Mouse (Mus musculus): ENCODE results near the gene Taf1d.
"Not testable (repeated sequence)": the region's sequence is repeated elsewhere in the genome, so short reads cannot be mapped to it uniquely, and the experiment has no call there.

Gene Taf1d

DNA sequence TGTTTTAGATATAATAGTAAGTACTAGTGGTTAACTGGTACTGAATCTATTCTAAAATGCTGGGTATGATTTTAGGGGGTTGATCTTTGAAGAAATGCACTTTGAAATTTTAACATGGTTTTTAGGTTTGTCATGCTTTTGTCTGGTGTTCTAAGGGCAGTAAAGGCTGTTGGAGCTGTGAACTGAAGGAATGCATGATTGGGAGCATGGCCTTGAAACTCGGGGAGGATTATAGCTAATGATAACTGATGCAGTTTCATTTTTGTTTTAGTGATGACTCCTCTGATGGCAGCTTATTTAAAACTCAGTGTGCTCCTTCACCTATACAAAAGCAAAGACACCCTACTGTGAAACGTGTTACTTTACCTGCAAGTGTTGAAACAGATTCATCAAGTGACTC lies 2.2 kb downstream of the Taf1d start:
- no peak for DNase-seq (ENCODE audit: low read depth)

DNA sequence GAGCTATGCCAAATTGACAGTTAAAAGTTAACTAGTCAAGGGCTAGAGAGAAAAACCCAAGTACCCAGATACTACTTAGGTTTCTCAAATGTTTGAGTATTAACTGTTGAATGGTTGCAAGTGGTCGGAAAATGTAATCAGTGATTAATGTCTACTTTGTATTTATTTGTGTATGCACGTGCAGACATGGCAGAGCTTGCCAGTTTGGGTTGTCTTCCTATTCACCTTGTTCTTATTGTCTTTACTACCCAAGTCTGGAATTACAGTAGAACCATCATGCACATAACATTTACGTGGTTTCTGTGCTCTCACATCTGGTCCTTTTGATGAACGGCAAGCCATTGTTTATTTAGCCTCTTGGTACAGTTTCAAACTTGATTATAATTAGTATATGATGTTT lies 3.4 kb downstream of the Taf1d start:
- no peak for DNase-seq (ENCODE audit: low read depth)

DNA sequence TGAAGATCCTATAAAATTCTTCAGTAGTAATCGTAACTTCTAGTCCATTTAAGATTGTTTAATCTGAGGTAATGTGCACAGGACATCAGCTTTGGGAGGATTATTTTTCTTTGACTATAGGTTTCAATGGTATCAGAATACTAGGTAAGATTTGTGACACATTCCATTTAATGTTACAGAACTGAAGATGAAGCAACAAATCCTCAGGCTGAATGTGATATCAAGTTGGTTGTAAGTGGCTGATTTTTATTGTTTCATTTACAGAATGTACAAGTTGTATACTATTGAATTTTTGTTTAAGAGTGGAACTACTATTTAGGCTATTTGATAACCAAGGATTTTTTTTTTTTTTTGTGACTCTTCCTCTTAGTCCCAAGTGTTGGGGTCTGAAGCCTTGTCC lies 4.2 kb downstream of the Taf1d start:
- no peak for DNase-seq (ENCODE audit: low read depth)

DNA sequence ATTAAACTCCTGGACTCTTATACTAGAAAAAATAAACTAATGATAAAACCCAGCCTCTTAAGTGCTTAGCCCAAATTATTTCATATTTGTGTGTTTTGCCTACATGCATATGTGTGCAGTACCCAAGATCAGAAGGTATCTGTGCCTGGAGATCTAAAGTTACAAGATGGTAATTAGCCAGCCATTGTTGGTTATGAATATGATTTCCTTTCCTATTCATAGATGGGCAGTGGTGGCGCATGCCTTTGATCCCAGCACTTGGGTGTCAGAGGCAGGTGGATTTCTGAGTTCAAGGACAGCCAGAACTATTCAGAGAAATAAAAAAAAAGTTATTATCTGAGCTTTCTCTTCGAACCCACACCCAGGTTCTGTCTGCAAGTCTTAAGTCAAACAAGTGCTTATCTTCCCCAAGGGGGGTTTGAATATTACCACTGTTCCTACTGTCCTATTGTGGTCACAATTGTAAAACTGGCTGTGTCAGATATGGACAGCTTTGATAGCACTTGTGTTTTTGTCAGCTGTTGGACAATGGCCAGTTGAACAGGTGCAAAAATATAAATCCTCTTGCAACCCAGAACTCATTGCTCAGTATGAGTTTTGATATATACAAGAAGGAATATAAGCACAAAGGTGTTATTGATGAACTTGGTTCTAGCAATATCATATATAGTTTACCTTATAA lies 6.2 kb downstream of the Taf1d start:
- no peak for DNase-seq (ENCODE audit: low read depth)

DNA sequence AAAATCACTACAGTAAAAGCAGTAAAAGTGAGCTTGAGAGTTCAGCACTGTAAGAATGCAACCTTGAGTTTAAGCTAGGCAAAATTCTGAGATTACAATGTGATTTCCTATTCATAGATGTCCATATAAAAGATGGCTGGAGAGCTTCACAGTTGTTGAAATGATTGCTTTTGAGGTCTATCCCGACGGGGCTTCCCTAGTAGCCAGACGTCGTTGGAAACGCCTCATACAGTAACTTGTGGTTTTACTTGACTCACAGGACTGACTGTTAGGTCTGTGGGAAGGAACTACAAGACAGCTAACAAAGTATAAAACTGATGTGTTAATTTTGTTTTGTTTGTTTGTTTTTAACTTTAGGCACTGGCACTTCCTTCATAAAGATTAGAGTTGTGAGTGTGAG lies 7.6 kb downstream of the Taf1d start:
- no peak for DNase-seq (ENCODE audit: low read depth)

DNA sequence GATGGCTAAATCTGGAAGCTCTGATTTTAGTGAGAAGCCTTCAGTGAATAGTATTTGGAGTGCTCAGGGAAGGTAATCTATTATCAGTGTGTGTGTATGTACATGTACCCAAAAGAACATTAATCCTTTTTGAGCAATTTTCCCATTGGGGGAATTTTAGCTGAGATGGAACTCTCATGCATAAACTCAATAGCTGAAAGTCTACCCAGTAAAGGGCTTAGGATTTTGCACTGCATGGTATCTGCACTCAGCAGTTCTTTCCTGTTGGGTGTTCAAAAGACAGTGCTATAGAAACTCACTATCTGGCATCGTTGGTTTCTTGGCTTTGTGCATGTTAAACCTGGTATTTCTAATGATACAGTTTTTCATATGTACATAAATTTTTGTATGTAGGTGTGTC lies 8.6 kb downstream of the Taf1d start:
- no peak for DNase-seq (ENCODE audit: low read depth)

DNA sequence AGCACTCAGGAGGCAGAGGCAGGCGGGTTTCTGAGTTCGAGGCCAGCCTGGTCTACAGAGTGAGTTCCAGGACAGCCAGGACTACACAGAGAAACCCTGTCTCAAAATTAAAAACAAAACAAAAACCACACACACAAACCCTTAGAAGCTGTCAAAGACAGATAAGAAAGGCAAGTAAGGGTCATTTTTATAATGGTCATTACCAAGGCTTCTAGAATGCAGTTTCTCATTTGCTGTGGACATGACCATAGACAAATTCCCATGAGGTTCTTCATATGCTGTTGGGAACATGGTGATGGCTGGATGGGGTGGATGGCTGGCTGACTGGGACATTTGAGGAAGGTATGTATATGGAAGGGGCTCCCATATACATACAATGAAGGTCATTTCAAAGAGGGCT lies 10.3 kb downstream of the Taf1d start:
- not testable (repeated sequence) for DNase-seq (ENCODE audit: low read depth)

DNA sequence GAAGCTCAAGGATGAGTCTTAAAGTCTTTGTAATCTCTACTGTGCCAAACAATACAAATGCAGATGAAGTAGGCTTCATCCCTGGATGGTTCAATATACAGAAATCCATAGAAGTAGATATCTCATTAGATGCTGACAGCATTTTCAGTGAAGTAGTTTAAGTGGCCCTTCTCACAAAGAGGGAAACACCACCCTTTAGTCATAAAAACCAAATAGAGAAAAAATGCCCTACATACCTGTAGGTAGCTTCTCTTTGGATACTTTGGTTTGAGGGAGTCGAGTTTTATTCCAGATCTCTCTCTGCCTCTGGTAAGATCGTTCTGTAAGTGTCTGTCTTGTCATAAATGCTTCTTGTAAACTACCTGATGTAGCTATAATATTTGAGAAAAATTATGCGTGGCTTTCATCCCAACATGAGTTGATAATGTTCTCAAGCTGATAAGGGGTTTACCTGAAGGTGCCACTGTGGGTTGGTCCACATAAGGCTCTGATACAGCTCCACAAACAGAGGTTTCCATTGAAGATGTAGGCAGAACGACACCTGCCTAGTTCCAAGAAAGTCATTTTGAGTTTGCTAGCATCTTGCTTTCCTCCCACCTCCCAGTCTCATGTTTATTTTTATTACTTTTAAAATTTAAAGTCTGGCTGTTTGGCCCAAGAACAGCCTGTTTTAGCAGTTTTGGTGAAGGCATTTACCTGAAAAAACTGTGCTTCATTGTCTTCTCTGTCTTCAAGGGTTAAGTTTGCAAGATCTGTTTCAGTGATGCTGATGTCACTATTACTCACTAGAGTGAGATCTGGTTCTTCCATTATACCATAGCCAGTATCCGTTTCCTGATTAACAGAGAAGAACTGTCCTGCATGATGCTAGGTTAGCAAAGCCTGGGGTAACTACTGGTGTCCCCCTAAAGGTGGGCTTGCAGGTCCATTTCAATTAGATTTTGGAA lies 11.5 kb downstream of the Taf1d start:
- no peak for DNase-seq (ENCODE audit: low read depth)

DNA sequence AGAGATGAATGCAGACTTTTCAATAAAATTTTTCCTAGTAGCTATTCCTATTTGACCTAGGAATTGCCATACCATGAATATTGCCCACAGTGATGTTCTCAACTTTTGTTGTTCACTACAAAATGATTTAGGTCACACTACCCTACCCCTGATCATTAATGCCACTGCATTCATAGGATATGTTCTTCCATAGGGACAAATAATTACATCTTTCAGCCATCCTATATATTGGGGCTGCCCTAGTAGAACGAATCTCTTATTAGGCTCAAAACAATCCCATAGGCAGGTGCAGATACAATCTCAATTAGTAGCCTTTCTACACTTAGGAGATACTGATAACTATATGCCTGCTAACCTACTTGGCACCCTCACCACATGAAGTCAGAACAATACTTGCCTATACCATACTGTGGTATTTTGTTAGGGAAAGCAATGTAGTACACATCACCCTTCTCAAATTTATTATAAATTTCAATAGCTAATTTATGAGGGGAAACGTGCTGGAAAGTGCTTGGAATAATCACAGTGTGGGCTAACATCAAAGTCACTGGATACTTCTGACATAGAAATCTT lies 12.2 kb downstream of the Taf1d start:
- DNase-seq (ENCODE audit: low read depth) = no peak

DNA sequence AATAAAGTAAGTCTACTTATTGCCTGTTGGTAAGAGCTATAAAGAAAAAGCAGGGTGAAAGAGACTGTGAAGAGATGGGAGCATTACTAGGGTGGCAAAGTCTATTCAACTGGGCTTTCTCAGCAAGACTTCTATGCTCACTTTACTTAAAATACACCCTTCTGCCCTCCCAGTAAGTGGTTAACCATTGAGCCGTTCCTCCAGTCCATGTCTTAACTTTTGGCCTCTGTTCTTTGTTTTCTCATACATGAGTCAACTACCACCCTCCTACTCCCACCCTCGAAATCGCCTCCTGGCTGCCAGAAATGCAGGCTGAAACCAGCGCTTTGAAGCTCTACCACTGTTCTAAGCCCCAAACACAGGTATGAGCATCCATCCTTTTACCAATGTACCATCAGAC lies 31.8 kb downstream of the Taf1d start:
- no peak for DNase-seq (ENCODE audit: low read depth)

DNA sequence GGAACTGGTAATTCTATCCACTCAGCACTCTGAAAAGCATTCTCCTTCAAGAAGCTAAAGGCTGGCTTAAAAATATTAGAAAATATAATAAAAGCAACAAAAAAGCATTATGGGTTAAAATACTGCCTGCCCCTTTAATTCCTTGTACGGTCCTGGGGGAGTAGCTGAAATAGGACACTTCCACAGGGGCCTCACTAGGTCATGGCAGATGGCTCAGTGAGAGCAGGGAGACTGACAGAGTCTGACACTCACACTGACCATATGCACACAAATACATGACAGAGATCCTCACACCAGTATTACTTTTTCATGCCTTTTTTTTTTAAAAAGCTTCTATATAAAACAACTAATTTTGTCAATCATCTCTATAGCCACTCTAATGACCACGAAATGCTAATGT lies 43.9 kb downstream of the Taf1d start:
- no peak for DNase-seq (ENCODE audit: low read depth)

DNA sequence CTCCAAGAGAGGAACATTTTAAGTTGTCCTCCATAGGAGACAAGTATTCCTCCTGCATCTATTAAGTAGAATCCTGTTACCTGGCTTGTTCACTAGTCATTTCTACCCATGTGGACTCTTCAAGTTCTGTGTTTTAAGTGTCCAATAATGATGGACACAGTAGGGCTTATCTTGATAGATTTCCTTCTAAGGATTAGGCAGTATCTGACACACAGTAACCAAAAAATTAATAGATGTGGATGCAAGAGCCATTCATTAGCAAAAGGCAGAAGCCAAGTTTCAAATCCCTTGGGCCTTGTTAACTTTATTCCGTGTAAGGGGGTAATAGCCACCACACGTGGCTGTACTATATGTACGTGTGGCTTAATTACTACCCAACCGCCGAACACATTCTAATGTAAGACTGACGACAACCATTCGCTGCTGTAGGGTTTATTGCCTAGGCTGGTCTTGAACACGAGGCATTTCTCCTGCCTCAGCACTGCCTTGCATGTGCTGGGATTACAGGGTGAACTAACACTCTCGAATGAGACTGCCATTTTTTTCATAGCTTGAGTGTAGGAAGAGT lies 51.0 kb downstream of the Taf1d start:
- DNase-seq (ENCODE audit: low read depth) = no peak

DNA sequence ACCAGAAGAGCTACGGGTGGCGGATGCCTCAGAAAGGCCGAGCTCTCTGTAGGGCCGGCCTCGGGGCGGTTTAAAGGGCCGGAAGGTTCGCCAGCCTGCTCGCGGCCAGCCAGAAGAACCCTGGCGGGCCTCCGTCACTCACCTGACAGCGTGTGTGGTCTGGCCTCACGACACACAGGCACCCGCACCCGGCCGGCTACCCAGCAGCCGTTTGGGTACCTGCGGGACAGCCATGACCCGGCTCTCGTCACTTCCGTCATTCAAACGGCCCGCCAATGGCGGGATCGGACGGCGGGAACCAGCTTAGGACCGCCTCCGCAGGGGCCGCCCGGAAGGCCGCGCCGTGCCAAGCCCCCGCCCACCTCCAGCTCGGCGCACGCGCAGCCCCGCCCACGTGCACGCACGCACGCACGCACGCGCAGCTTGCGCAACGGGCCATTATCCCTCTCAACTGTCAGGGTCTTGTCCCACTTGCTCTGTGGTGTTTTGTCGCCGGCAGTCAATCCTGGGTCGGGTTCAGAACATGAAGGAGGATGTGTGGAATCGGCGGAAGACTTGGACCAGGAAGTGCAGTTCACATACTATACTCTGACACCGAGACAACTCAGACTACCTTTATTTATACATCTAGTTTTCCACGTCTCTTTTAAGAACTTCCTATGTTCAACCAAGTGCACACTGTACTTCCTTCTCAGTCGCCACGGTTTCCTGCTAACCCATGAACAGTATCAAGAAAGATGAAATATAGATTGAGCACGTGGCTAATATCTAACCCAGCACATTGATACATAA lies 51.7 kb downstream of the Taf1d start, which contains the start of gene Cep295:
Cep295 (minus strand) TSS at position 305 of the 792 bp plus-strand sequence.
- peak; percentile 95 for DNase-seq (ENCODE audit: low read depth)

DNA sequence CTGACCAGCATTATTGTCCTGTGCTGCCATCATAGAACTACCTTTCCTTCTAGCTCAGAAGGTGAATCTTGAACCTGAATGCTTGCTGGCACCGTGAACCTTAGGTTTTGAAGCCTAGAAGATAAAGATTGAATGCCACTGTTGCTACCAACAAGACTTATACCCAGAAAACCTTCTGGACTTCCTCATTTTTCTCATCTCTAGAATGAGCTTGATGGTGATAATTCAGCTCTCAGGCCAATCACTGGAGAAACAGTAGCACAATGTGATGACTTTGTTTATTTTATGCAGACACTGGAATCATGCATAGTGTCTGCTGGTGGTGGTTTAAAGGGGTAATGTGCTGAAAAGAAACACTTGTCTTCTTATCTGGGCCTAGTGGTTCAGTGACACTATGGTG lies 58.8 kb downstream of the Taf1d start:
- no peak for DNase-seq (ENCODE audit: low read depth)

DNA sequence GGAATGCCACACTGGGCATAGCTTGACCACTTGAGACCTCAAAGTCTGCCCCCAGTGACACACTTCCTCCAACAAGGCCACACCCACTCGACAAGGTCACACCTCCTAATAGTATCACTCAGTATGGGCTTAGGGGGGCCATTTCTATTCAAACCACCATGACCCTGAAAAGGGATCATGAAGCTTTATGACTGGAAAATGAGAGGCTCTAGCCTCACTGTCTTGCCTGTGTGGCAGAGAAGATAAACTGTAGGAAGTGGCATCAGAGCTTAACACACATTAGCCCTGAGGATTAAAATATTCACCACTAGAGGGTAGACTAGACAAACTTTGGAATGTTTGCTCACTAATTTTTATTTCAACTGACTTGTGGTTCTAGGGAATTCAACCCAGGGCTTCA lies 59.8 kb downstream of the Taf1d start:
- DNase-seq (ENCODE audit: low read depth) = peak; percentile 53

DNA sequence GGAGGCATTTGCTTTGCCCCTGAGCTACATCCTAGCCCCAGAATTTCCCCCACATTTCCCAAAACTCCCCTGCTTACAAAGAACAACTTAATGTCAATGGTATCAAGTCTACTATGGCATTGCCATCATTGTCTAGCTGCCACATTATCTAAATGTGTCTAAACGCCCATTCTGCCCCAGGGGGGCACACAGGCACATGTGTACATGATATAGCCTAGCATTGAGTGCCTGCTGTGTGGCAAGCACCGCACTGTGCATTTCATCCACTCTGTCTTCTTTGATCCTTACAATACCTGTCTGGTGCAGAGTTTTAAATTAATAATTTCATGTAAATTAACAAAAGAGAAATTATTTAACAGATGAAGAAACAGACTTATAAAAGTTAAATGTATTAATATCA lies 60.2 kb downstream of the Taf1d start:
- no peak for DNase-seq (ENCODE audit: low read depth)

All from NIH3T3 (cell line).